Mouse (Mus musculus) cerebellum, postnatal 36 days (tissue): Measurements from ENCODE around the gene Ccdc116.
"Not testable (repeated sequence)": the region's sequence is repeated elsewhere in the genome, so short reads cannot be mapped to it uniquely, and the experiment has no call there.

Experiments used
- DNase-seq, 2 experiments: peaks; one replicate each; pipeline ENCODE4 v3.0.0; 2021 to 2022; ENCODE audit warnings: mixed read lengths in 2 of 2

The Ccdc116 gene

GRCm38 (mm10) chr16:17146772-17147235 lies at the start of gene Ccdc116:
TSS of gene Ccdc116 (minus strand) at chr16:17147229.
- DNase-seq, result peak; percentile 80 to 85

- no peak for DNase-seq
Measured at GRCm38 (mm10) chr16:17193823-17194222, 46.8 kb upstream of the Ccdc116 start.

- no peak for DNase-seq
Measured at GRCm38 (mm10) chr16:17185475-17185874, 38.4 kb upstream of the Ccdc116 start.

- no peak for DNase-seq
Measured at GRCm38 (mm10) chr16:17183003-17183402, 36.0 kb upstream of the Ccdc116 start.

- no peak for DNase-seq
Measured at GRCm38 (mm10) chr16:17182136-17182535, 35.1 kb upstream of the Ccdc116 start.

- no peak for DNase-seq
Measured at GRCm38 (mm10) chr16:17181382-17181781, 34.4 kb upstream of the Ccdc116 start.

GRCm38 (mm10) chr16:17179706-17180105 lies 32.7 kb upstream of the Ccdc116 start:
- no peak for DNase-seq

- no peak for DNase-seq
Measured at GRCm38 (mm10) chr16:17177623-17178170, 30.7 kb upstream of the Ccdc116 start.

GRCm38 (mm10) chr16:17175765-17176164 lies 28.7 kb upstream of the Ccdc116 start:
- DNase-seq, result no peak

GRCm38 (mm10) chr16:17168049-17168448 lies 21.0 kb upstream of the Ccdc116 start:
- no peak for DNase-seq

- no peak for DNase-seq
Measured at GRCm38 (mm10) chr16:17167179-17167578, 20.1 kb upstream of the Ccdc116 start.

GRCm38 (mm10) chr16:17165478-17165877 lies 18.4 kb upstream of the Ccdc116 start:
- DNase-seq, result not testable (repeated sequence)

GRCm38 (mm10) chr16:17154346-17154745 lies 7.3 kb upstream of the Ccdc116 start:
- no peak for DNase-seq

GRCm38 (mm10) chr16:17151874-17152273 lies 4.8 kb upstream of the Ccdc116 start:
- DNase-seq, result no peak

- no peak for DNase-seq
Measured at GRCm38 (mm10) chr16:17150520-17151258, 3.7 kb upstream of the Ccdc116 start.

GRCm38 (mm10) chr16:17148084-17148483 lies 1.1 kb upstream of the Ccdc116 start:
- peak in 1 of 2 experiments; percentile 13 for DNase-seq

- DNase-seq, result peak in 1 of 2 experiments; percentile 19
Measured at GRCm38 (mm10) chr16:17147391-17147929, 431 bp upstream of the Ccdc116 start.

GRCm38 (mm10) chr16:17144339-17144738 lies 2.7 kb downstream of the Ccdc116 start, which contains the start of gene Ydjc:
TSS of gene Ydjc (plus strand) at chr16:17144621.
- DNase-seq, result no peak

- DNase-seq, result no peak
Measured at GRCm38 (mm10) chr16:17137355-17137754, 9.7 kb downstream of the Ccdc116 start.

- DNase-seq, result no peak
Measured at GRCm38 (mm10) chr16:17132906-17133200, 14.2 kb downstream of the Ccdc116 start.

GRCm38 (mm10) chr16:17132089-17132905 lies 14.7 kb downstream of the Ccdc116 start, which contains the start of gene Sdf2l1:
TSS of gene Sdf2l1 (minus strand) at chr16:17132383.
- peak; percentile 97 for DNase-seq

GRCm38 (mm10) chr16:17131191-17132088 lies 15.6 kb downstream of the Ccdc116 start:
- DNase-seq, result peak in 1 of 2 experiments; percentile 14
